Mouse (Mus musculus): ENCODE measurements at regions not wholly inside any gene's neighbourhood (a gene's known extent, or its start where the extent isn't known, plus 50 kb on each side); places are given as distances from the start of the nearest gene placed in this dataset.
"Not testable (repeated sequence)": the region's sequence is repeated elsewhere in the genome, so short reads cannot be mapped to it uniquely, and the experiment has no call there.

- TF ChIP-seq CTCF (conservative IDR thresholded peaks at IDR 0.05; ENCODE audit: low read length) (no peak), POU5F1 (IDR thresholded peaks at IDR 0.05; ENCODE audit: borderline replicate concordance, low read length) (no peak), NANOG (IDR thresholded peaks at IDR 0.05; ENCODE audit: borderline replicate concordance, low read length) (no peak)
- Histone ChIP-seq H3K4me1 (replicated peaks; ENCODE audit: low read depth, low read length) (no peaks in the 10 kb centered on the region), H3K9me3 (ENCODE audit: low read length) (no peaks in the 10 kb centered on the region), H3K36me3 (ENCODE audit: insufficient read depth, low read length) (no peaks in the 10 kb centered on the region), H3K27me3 (ENCODE audit: insufficient read depth, low read length) (no peaks in the 10 kb centered on the region), H3K4me3 (replicated peaks; ENCODE audit: low read length) (no peak overlapping the region)
Observed at GRCm38 (mm10) chr5:51949996-51950395, 240.3 kb downstream of the Dhx15 start.

GRCm38 (mm10) chr5:51946062-51946461 lies 244.3 kb downstream of the Dhx15 start:
- H3K4me3 ChIP-seq (replicated peaks; ENCODE audit: low read length) = no peak overlapping the region
- no peaks in the 10 kb centered on the region for H3K36me3 ChIP-seq (ENCODE audit: insufficient read depth, low read length)
- H3K9me3 ChIP-seq (ENCODE audit: low read length) = no peaks in the 10 kb centered on the region
- no peaks in the 10 kb centered on the region for H3K27me3 ChIP-seq (ENCODE audit: insufficient read depth, low read length)
- TF ChIP-seq CTCF (conservative IDR thresholded peaks at IDR 0.05; ENCODE audit: low read length) (no peak), POU5F1 (IDR thresholded peaks at IDR 0.05; ENCODE audit: borderline replicate concordance, low read length) (no peak), NANOG (IDR thresholded peaks at IDR 0.05; ENCODE audit: borderline replicate concordance, low read length) (no peak)
- no peaks in the 10 kb centered on the region for H3K4me1 ChIP-seq (replicated peaks; ENCODE audit: low read depth, low read length)

GRCm38 (mm10) chr5:51941925-51942291 lies 248.4 kb downstream of the Dhx15 start:
- H3K9me3 ChIP-seq (ENCODE audit: low read length); H3K27me3 ChIP-seq (ENCODE audit: insufficient read depth, low read length); H3K36me3 ChIP-seq (ENCODE audit: insufficient read depth, low read length); H3K4me1 ChIP-seq (replicated peaks; ENCODE audit: low read depth, low read length); H3K4me3 ChIP-seq (replicated peaks; ENCODE audit: low read length): not testable (repeated sequence)

GRCm38 (mm10) chr5:51941255-51941924 lies 248.9 kb downstream of the Dhx15 start:
- no peaks in the 10 kb centered on the region for H3K9me3 ChIP-seq (ENCODE audit: low read length)
- H3K27me3 ChIP-seq (ENCODE audit: insufficient read depth, low read length) = no peaks in the 10 kb centered on the region
- no peaks in the 10 kb centered on the region for H3K36me3 ChIP-seq (ENCODE audit: insufficient read depth, low read length)
- H3K4me1 ChIP-seq (replicated peaks; ENCODE audit: low read depth, low read length) = no peaks in the 10 kb centered on the region
- no peak for TF ChIP-seq NANOG (IDR thresholded peaks at IDR 0.05; ENCODE audit: borderline replicate concordance, low read length)
- H3K4me3 ChIP-seq (replicated peaks; ENCODE audit: low read length) = no peak overlapping the region

GRCm38 (mm10) chr5:51938845-51939244 lies 251.5 kb downstream of the Dhx15 start:
- no peak overlapping the region for H3K4me3 ChIP-seq (replicated peaks; ENCODE audit: low read length)
- no peaks in the 10 kb centered on the region for H3K27me3 ChIP-seq (ENCODE audit: insufficient read depth, low read length)
- no peaks in the 10 kb centered on the region for H3K9me3 ChIP-seq (ENCODE audit: low read length)
- H3K4me1 ChIP-seq (replicated peaks; ENCODE audit: low read depth, low read length) = no peaks in the 10 kb centered on the region
- no peaks in the 10 kb centered on the region for H3K36me3 ChIP-seq (ENCODE audit: insufficient read depth, low read length)
- TF ChIP-seq NANOG (IDR thresholded peaks at IDR 0.05; ENCODE audit: borderline replicate concordance, low read length) = no peak
- TF ChIP-seq POU5F1 (IDR thresholded peaks at IDR 0.05; ENCODE audit: borderline replicate concordance, low read length) = no peak
- TF ChIP-seq CTCF (conservative IDR thresholded peaks at IDR 0.05; ENCODE audit: low read length) = no peak

GRCm38 (mm10) chr5:51937320-51937719 lies 253.0 kb downstream of the Dhx15 start:
- no peaks in the 10 kb centered on the region for H3K36me3 ChIP-seq (ENCODE audit: insufficient read depth, low read length)
- TF ChIP-seq NANOG (IDR thresholded peaks at IDR 0.05; ENCODE audit: borderline replicate concordance, low read length) = no peak
- no peak for TF ChIP-seq POU5F1 (IDR thresholded peaks at IDR 0.05; ENCODE audit: borderline replicate concordance, low read length)
- TF ChIP-seq CTCF (conservative IDR thresholded peaks at IDR 0.05; ENCODE audit: low read length) = no peak

GRCm38 (mm10) chr5:51935391-51936354 lies 254.6 kb downstream of the Dhx15 start:
- no peaks in the 10 kb centered on the region for H3K4me1 ChIP-seq (replicated peaks; ENCODE audit: low read depth, low read length)
- no peaks in the 10 kb centered on the region for H3K27me3 ChIP-seq (ENCODE audit: insufficient read depth, low read length)
- no peaks in the 10 kb centered on the region for H3K9me3 ChIP-seq (ENCODE audit: low read length)
- no peak for TF ChIP-seq POU5F1 (IDR thresholded peaks at IDR 0.05; ENCODE audit: borderline replicate concordance, low read length)
- TF ChIP-seq CTCF (conservative IDR thresholded peaks at IDR 0.05; ENCODE audit: low read length) = no peak
- TF ChIP-seq NANOG (IDR thresholded peaks at IDR 0.05; ENCODE audit: borderline replicate concordance, low read length) = no peak
- no peaks in the 10 kb centered on the region for H3K36me3 ChIP-seq (ENCODE audit: insufficient read depth, low read length)
- H3K4me3 ChIP-seq (replicated peaks; ENCODE audit: low read length) = no peak overlapping the region

More at GRCm38 (mm10) chr5:51937320-51937719, 253.0 kb downstream of the Dhx15 start:
- H3K27me3 ChIP-seq (ENCODE audit: insufficient read depth, low read length) = no peaks in the 10 kb centered on the region
- H3K9me3 ChIP-seq (ENCODE audit: low read length) = no peaks in the 10 kb centered on the region
- no peaks in the 10 kb centered on the region for H3K4me1 ChIP-seq (replicated peaks; ENCODE audit: low read depth, low read length)
- no peak overlapping the region for H3K4me3 ChIP-seq (replicated peaks; ENCODE audit: low read length)

GRCm38 (mm10) chr5:51934910-51935309 lies 255.4 kb downstream of the Dhx15 start:
- H3K4me3 ChIP-seq (replicated peaks; ENCODE audit: low read length) = no peak overlapping the region
- H3K36me3 ChIP-seq (ENCODE audit: insufficient read depth, low read length) = no peaks in the 10 kb centered on the region
- no peaks in the 10 kb centered on the region for H3K9me3 ChIP-seq (ENCODE audit: low read length)
- H3K4me1 ChIP-seq (replicated peaks; ENCODE audit: low read depth, low read length) = no peaks in the 10 kb centered on the region
- TF ChIP-seq CTCF (conservative IDR thresholded peaks at IDR 0.05; ENCODE audit: low read length) = no peak
- no peak for TF ChIP-seq NANOG (IDR thresholded peaks at IDR 0.05; ENCODE audit: borderline replicate concordance, low read length)
- TF ChIP-seq POU5F1 (IDR thresholded peaks at IDR 0.05; ENCODE audit: borderline replicate concordance, low read length) = no peak
- H3K27me3 ChIP-seq (ENCODE audit: insufficient read depth, low read length) = no peaks in the 10 kb centered on the region

Measured in E14TG2a.4 (cell line).